Mouse (Mus musculus) lung, postnatal 0 days (tissue): ENCODE results near the gene Rassf7. TPM values are rescaled to one million over a fixed set of nuclear protein-coding genes. Genes with fewer than 3 reads are reported as not detected.
A peak's percentile ranks its signal among the peaks of the same experiment; 100 is the strongest.

Experiments used
- ATAC-seq: fragments of 200-750 bp; cut with Nextera tagmentation; 2 replicates; pipeline ENCODE4 v1.8.0; 2017; ENCODE audit warnings: moderate library complexity
- DNase-seq: peaks from one replicate; pipeline ENCODE4 v3.0.0-alpha.2; 2016; ENCODE audit warnings: low spot score
- H3K27ac ChIP-seq: fragments of 300-500 bp; sonication (generic); 2 replicates; pipeline ENCODE4 v1.5.1; 2014; ENCODE audit warnings: antibody characterized with exemption, mild to moderate bottlenecking, low read length, mixed read lengths
- H3K27me3 ChIP-seq: fragments of 300-500 bp; sonication (generic); replicated peaks from 2 replicates; pipeline ENCODE4 v1.6.1; 2014; ENCODE audit warnings: low read length, mixed read lengths; ENCODE audit not compliant: insufficient read depth
- H3K36me3 ChIP-seq: fragments of 300-500 bp; sonication (generic); 2 replicates; pipeline ENCODE4 v1.6.1; 2014; ENCODE audit warnings: low read length, mixed read lengths; ENCODE audit not compliant: insufficient read depth
- H3K4me1 ChIP-seq: fragments of 300-500 bp; sonication (generic); 2 replicates; pipeline ENCODE4 v1.6.1; 2014; ENCODE audit warnings: antibody characterized with exemption, low read depth, low read length, mixed read lengths; ENCODE audit not compliant: insufficient read depth
- H3K4me2 ChIP-seq: fragments of 300-500 bp; sonication (generic); replicated peaks from 2 replicates; pipeline ENCODE4 v1.6.1; 2014; ENCODE audit warnings: low read depth, mild to moderate bottlenecking, low read length, moderate library complexity, mixed read lengths
- H3K4me3 ChIP-seq: fragments of 300-500 bp; sonication (generic); 2 replicates; pipeline ENCODE4 v1.5.1; 2014; ENCODE audit warnings: low read depth, low read length
- H3K9ac ChIP-seq: fragments of 300-500 bp; sonication (generic); replicated peaks from 2 replicates; pipeline ENCODE4 v1.6.1; 2014; ENCODE audit warnings: low read depth, mild to moderate bottlenecking
- H3K9me3 ChIP-seq: fragments of 300-500 bp; sonication (generic); 2 replicates; pipeline ENCODE4 v1.6.1; 2016; ENCODE audit warnings: low read length, mixed read lengths
- CTCF ChIP-seq: IDR thresholded peaks from 2 replicates; pipeline ENCODE4 v1.5.1; 2016; ENCODE audit warnings: antibody characterized with exemption, mild to moderate bottlenecking
- EP300 ChIP-seq: IDR thresholded peaks from 2 replicates; pipeline ENCODE4 v1.6.1; 2016; ENCODE audit warnings: antibody characterized with exemption, mild to moderate bottlenecking, control low read depth
- WGBS: fragments of 180-500 bp; shearing (Covaris S2); extraction: QIAGEN DNeasy Blood & Tissue Kit; methylation state at CpG from one replicate; pipeline ENCODE4 v1.1.7; 2014; 5-methylcytosine and 5-hydroxymethylcytosine counted together
- polyA plus RNA-seq: library from polyadenylated mRNA; unstranded; fragments of >200 nt; fragmentation: Nextera tagmentation; extraction: Ambion mirVana; gene quantifications from 2 replicates; pipeline ENCODE4 v1.2.1, GENCODE M21; 2015

The Rassf7 gene
- 93.6 and 98.7 TPM in 2 replicates for polyA plus RNA-seq

DNA sequence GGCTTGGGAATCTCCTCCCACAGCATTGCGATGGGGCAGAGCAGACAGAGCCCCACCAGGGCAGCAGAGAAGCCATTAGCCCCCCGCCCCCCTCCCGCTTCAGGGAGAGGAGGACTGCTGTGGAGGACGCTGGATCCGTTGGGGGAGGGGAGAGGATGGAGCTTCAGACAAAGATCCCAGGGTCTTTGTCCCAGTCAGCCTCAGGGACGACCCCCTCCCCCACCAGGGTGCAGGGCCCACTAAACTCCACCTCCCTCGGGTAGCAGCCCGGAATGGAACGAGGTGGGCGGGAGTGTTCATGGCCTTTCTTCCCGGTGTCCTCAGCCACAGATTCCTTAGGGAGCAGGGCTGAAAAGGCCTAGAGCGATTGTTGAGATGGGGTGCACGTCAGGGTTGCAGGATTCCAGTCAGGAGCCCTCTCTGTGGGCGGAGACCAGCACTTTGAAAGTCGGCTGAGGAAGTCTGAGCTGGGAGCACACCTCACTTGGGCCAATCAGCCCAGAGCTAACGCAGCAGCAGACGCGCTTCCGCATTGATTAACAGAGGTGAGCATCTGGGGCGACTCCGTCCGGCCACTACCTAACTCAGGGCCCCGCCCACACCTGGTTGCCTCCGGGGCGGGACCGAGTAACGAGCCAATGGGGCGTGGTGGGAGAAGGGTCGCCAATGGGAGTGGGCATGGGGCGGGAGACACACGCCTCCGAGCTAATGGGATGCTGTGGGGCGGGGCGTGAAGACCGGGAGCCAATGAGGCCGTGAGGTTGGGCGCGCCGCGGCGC is at the start of gene Rassf7:
Rassf7 (plus strand) TSS at position 760 of the 779 bp plus-strand sequence.
- H3K4me3 ChIP-seq: peak within 1 kb of the TSS; percentile 58
- no peaks in the 10 kb centered on the region for H3K27me3 ChIP-seq
- peak; percentile 90 for ATAC-seq
- no peaks in the 10 kb centered on the region for H3K36me3 ChIP-seq
- no peak for TF ChIP-seq EP300
- no peak for TF ChIP-seq CTCF
- under 1% methylated on average over 40 of the region's 41 CpGs for WGBS
- H3K4me1 ChIP-seq: peaks cover 8% of the 10 kb centered on the region; the same call in 1 of the 2 replicates
- H3K9ac ChIP-seq: peak within 1 kb of the TSS; percentile 72
- H3K9me3 ChIP-seq: no peaks in the 10 kb centered on the region
- peak within 1 kb of the TSS; percentile 95 for H3K27ac ChIP-seq
- H3K4me2 ChIP-seq: peak within 1 kb of the TSS; percentile 97
- peak; percentile 97 for DNase-seq

DNA sequence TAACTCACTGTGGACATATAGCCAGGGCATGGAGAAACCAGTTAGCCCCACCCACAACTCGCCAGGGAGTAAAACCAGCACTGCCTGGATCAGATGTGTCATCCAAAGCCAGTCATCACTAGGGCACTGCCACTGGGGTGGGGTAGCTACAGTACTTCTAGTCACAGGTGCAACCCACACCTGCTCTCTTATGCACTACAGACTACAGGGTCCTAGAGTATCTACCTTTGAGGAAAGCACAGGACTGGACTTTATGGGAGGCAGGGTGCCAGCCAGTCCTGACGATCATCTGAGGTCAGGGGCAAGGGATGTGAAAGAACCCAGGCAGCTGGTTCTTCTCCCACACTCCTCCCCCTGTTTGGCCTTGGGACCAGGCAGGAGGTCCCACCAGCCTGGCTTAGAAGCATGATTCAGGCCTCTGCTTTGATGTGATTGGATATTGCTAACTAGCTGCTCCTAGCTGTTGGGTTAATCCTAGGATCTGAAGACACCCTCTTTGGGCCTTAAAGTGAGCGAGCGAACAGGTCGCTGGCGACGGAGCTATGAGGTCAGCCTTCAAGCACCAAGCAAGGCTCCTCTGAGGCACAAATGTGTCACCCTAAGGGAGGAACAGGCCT is 47.7 kb upstream of the Rassf7 start:
- Histone ChIP-seq H3K9ac (peak overlapping the region; percentile 59), H3K9me3 (no peaks in the 10 kb centered on the region), H3K27ac (peak overlapping the region; percentile 92), H3K4me2 (peak overlapping the region; percentile 62), H3K36me3 (peaks cover 10% of the 10 kb centered on the region; the same call in 1 of the 2 replicates), H3K4me1 (peaks cover 8% of the 10 kb centered on the region; the same call in 1 of the 2 replicates), H3K4me3 (peak overlapping the region; percentile 55), H3K27me3 (no peaks in the 10 kb centered on the region)
- peak; percentile 76 for DNase-seq
- TF ChIP-seq CTCF (no peak), EP300 (no peak)
- WGBS: 12% methylated on average over 7 of the region's 7 CpGs
- ATAC-seq: peak; percentile 9

DNA sequence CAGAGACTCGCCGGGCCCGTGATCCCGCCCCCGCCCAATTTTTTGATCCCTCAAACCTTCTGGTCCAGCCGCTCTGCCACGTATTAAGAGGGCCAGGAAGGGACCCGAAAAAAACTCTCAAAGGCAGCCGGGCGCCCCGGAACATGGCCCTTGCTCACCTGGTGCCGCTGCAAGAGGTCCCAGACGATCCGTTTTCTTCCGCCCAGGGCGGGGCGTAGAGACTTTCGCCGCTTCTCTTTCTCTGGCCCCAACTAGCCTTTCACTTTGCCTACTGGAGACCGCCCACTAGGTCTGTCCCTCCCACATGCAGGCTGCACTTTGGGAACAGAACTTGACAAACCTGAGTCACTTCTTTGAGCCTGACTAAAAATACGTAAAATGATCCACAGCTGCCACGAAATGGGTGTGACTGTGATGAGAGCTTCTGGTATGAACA is 47.1 kb upstream of the Rassf7 start:
- H3K4me2 ChIP-seq: peak overlapping the region; percentile 62
- H3K4me3 ChIP-seq: peak overlapping the region; percentile 55
- ATAC-seq (peak; percentile 74), DNase-seq (peak; percentile 97)
- peak overlapping the region; percentile 59 for H3K9ac ChIP-seq
- WGBS: 4% methylated on average over 22 of the region's 22 CpGs
- H3K4me1 ChIP-seq: peaks cover 12% of the 10 kb centered on the region; the same call in 1 of the 2 replicates
- peak overlapping the region; percentile 92 for H3K27ac ChIP-seq
- H3K27me3 ChIP-seq: no peaks in the 10 kb centered on the region
- H3K9me3 ChIP-seq: no peaks in the 10 kb centered on the region
- peaks cover 6% of the 10 kb centered on the region; the same call in 1 of the 2 replicates for H3K36me3 ChIP-seq
- TF ChIP-seq EP300 (peak; percentile 46; the same call in 1 of the 2 replicates), CTCF (no peak)

DNA sequence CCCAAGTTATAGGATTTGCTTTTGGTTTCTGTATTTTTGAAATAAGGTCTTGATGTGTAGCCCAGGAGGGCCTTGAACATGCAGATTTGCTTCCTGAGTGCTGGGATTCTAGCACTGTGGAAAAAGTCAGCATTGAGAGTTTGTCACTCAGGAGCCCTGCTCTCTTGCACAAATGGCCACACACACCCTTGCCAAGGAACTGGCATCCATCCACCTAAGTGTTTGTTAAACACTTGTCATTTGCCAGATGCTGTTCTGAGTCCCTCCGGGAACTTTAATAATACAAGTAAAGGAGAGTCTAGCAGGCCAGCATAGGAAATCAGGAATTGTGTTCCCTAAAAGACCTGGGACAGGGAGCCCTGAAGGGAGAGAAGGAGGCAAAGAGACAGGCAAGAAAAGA is 46.4 kb upstream of the Rassf7 start:
- H3K27ac ChIP-seq: peak overlapping the region; percentile 92
- TF ChIP-seq CTCF (no peak), EP300 (peak; percentile 17; the same call in 1 of the 2 replicates)
- ATAC-seq: peak; percentile 18
- DNase-seq: peak; percentile 82
- H3K36me3 ChIP-seq: no peaks in the 10 kb centered on the region
- no peak overlapping the region for H3K9ac ChIP-seq
- 16% methylated on average over 1 of the region's 1 CpGs for WGBS
- no peaks in the 10 kb centered on the region for H3K27me3 ChIP-seq
- H3K4me2 ChIP-seq: peak overlapping the region; percentile 62; the same call in 1 of the 2 replicates
- H3K4me1 ChIP-seq: peaks cover 12% of the 10 kb centered on the region; the same call in 1 of the 2 replicates
- no peak overlapping the region for H3K4me3 ChIP-seq
- no peaks in the 10 kb centered on the region for H3K9me3 ChIP-seq

GRCm38 (mm10) chr7:141169866-141170265 is 45.8 kb upstream of the Rassf7 start:
- H3K27ac ChIP-seq: peak overlapping the region; percentile 92
- no peak for DNase-seq
- no peaks in the 10 kb centered on the region for H3K27me3 ChIP-seq
- no peak overlapping the region for H3K4me3 ChIP-seq
- no peaks in the 10 kb centered on the region for H3K36me3 ChIP-seq
- H3K4me1 ChIP-seq: peaks cover 12% of the 10 kb centered on the region; the same call in 1 of the 2 replicates
- no peak overlapping the region for H3K4me2 ChIP-seq
- TF ChIP-seq EP300: no peak
- no peak for TF ChIP-seq CTCF
- no peak for ATAC-seq
- no peak overlapping the region for H3K9ac ChIP-seq
- H3K9me3 ChIP-seq: no peaks in the 10 kb centered on the region
